Mouse (Mus musculus): ENCODE results near the gene Scamp5. TPM values are rescaled to one million over a fixed set of nuclear protein-coding genes. Genes with fewer than 3 reads are reported as not detected.
A peak's percentile ranks its signal among the peaks of the same experiment; 100 is the strongest.

Gene Scamp5
- polyA plus RNA-seq, 1 experiment from 2014 or later, result 3.5 TPM

DNA sequence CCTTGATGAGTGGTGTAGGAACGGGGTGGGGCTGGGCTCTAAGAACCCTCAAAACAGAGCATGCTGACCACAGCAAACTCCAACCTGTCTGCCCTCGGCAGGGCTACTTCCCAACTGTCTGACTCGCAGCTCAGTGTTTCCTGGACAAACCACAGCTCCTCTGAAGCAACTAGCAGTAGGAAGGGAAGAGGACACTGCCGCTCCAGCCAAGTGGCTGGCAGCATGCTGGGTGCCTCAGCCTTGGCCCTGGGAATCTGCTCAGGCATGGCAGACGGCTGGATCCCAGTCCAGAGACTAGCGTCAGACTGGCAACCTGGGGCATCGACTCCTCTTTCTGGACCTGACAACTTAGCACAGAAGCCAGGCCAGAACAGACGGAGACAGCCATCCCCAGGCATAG is 50.5 kb downstream of the Scamp5 start:
- H3K9me3 ChIP-seq (ENCODE audit: low read length), result no peaks in the 10 kb centered on the region
- no peak overlapping the region for H3K27ac ChIP-seq (ENCODE audit: low read length)
- ATAC-seq (no peak), DNase-seq (ENCODE audit: low spot score) (peak; percentile 20)
- H3K36me3 ChIP-seq (ENCODE audit: insufficient read depth, low read length), result no peaks in the 10 kb centered on the region
- WGBS, result 66% methylated on average over 8 of the region's 8 CpGs
- H3K9ac ChIP-seq (replicated peaks; ENCODE audit: low read depth), result no peak overlapping the region
- H3K4me1 ChIP-seq (ENCODE audit: insufficient read depth, low read depth, low read length), result peaks cover 14% of the 10 kb centered on the region
- no peak overlapping the region for H3K4me3 ChIP-seq (ENCODE audit: low read depth, low read length)
- TF ChIP-seq CTCF (IDR thresholded peaks at IDR 0.05) (no peak), EP300 (IDR thresholded peaks at IDR 0.05) (no peak)
- no peaks in the 10 kb centered on the region for H3K27me3 ChIP-seq (replicated peaks; ENCODE audit: insufficient read depth, low read length)
- H3K4me2 ChIP-seq (replicated peaks; ENCODE audit: low read depth, low read length), result no peak overlapping the region

- Histone ChIP-seq H3K9ac (replicated peaks; ENCODE audit: low read depth) (no peak overlapping the region), H3K4me2 (replicated peaks; ENCODE audit: low read depth, low read length) (no peak overlapping the region), H3K36me3 (ENCODE audit: insufficient read depth, low read length) (no peaks in the 10 kb centered on the region), H3K27ac (ENCODE audit: low read length) (no peak overlapping the region), H3K4me3 (ENCODE audit: low read depth, low read length) (no peak overlapping the region), H3K9me3 (ENCODE audit: low read length) (no peaks in the 10 kb centered on the region), H3K27me3 (replicated peaks; ENCODE audit: insufficient read depth, low read length) (no peaks in the 10 kb centered on the region), H3K4me1 (ENCODE audit: insufficient read depth, low read depth, low read length) (no peaks in the 10 kb centered on the region)
- ATAC-seq (no peak), DNase-seq (ENCODE audit: low spot score) (no peak)
- 87% methylated on average over 9 of the region's 9 CpGs for WGBS
- TF ChIP-seq EP300 (IDR thresholded peaks at IDR 0.05) (no peak), CTCF (IDR thresholded peaks at IDR 0.05) (no peak)
These were observed 60.5 kb downstream of the Scamp5 start for GRCm38 (mm10) chr9:57407120-57407905.

- DNase-seq (ENCODE audit: low spot score) (no peak), ATAC-seq (no peak)
- H3K4me3 ChIP-seq (ENCODE audit: low read depth, low read length), result no peak overlapping the region
- H3K9ac ChIP-seq (replicated peaks; ENCODE audit: low read depth), result no peak overlapping the region
- no peaks in the 10 kb centered on the region for H3K4me1 ChIP-seq (ENCODE audit: insufficient read depth, low read depth, low read length)
- no peak overlapping the region for H3K4me2 ChIP-seq (replicated peaks; ENCODE audit: low read depth, low read length)
- H3K27me3 ChIP-seq (replicated peaks; ENCODE audit: insufficient read depth, low read length), result no peaks in the 10 kb centered on the region
- no peak overlapping the region for H3K27ac ChIP-seq (ENCODE audit: low read length)
- TF ChIP-seq EP300 (IDR thresholded peaks at IDR 0.05) (no peak), CTCF (IDR thresholded peaks at IDR 0.05) (no peak)
- no peaks in the 10 kb centered on the region for H3K9me3 ChIP-seq (ENCODE audit: low read length)
- 84% methylated on average over 5 of the region's 5 CpGs for WGBS
- no peaks in the 10 kb centered on the region for H3K36me3 ChIP-seq (ENCODE audit: insufficient read depth, low read length)
These were observed 61.5 kb downstream of the Scamp5 start for GRCm38 (mm10) chr9:57406395-57406794.

DNA sequence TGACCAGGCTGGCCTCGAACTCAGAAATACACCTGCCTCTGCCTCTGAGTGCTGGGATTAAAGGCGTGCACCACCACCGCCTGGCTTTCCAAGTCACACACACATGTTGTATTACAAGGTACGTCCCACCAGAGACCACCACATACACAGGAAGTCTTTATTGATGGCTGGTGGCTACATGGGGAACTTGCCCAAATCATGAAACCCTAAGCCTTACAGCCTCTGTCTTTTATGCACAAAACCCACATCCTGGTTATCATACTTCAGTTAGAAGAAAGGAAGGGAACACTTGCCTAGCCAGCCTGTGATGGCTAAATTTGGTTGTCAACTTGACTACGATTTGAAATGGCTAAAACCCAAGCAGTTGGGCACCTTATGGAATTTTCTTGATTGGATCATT is 63.8 kb downstream of the Scamp5 start:
- no peak overlapping the region for H3K4me2 ChIP-seq (replicated peaks; ENCODE audit: low read depth, low read length)
- H3K36me3 ChIP-seq (ENCODE audit: insufficient read depth, low read length), result no peaks in the 10 kb centered on the region
- H3K4me3 ChIP-seq (ENCODE audit: low read depth, low read length), result no peak overlapping the region
- TF ChIP-seq CTCF (IDR thresholded peaks at IDR 0.05), result no peak
- no peak for TF ChIP-seq EP300 (IDR thresholded peaks at IDR 0.05)
- no peaks in the 10 kb centered on the region for H3K4me1 ChIP-seq (ENCODE audit: insufficient read depth, low read depth, low read length)
- WGBS, result 83% methylated on average over 5 of the region's 5 CpGs
- DNase-seq (ENCODE audit: low spot score), result no peak
- H3K27ac ChIP-seq (ENCODE audit: low read length), result no peak overlapping the region
- H3K9ac ChIP-seq (replicated peaks; ENCODE audit: low read depth), result no peak overlapping the region
- no peaks in the 10 kb centered on the region for H3K27me3 ChIP-seq (replicated peaks; ENCODE audit: insufficient read depth, low read length)
- no peaks in the 10 kb centered on the region for H3K9me3 ChIP-seq (ENCODE audit: low read length)
- ATAC-seq, result no peak

- ATAC-seq, result peak; percentile 88
- no peak overlapping the region for H3K9ac ChIP-seq (replicated peaks; ENCODE audit: low read depth)
These were observed 65.3 kb downstream of the Scamp5 start for GRCm38 (mm10) chr9:57402318-57403251.

GRCm38 (mm10) chr9:57398773-57399172 is 69.1 kb downstream of the Scamp5 start:
- Histone ChIP-seq H3K27me3 (replicated peaks; ENCODE audit: insufficient read depth, low read length) (no peaks in the 10 kb centered on the region), H3K4me1 (ENCODE audit: insufficient read depth, low read depth, low read length) (no peaks in the 10 kb centered on the region), H3K9me3 (ENCODE audit: low read length) (no peaks in the 10 kb centered on the region; the same call in 1 of the 2 replicates), H3K4me2 (replicated peaks; ENCODE audit: low read depth, low read length) (no peak overlapping the region), H3K4me3 (ENCODE audit: low read depth, low read length) (no peak overlapping the region), H3K27ac (ENCODE audit: low read length) (no peak overlapping the region), H3K9ac (replicated peaks; ENCODE audit: low read depth) (no peak overlapping the region), H3K36me3 (ENCODE audit: insufficient read depth, low read length) (no peaks in the 10 kb centered on the region)
- 100% methylated on average over 2 of the region's 2 CpGs for WGBS
- no peak for DNase-seq (ENCODE audit: low spot score)
- no peak for ATAC-seq
- TF ChIP-seq EP300 (IDR thresholded peaks at IDR 0.05), result no peak
- TF ChIP-seq CTCF (IDR thresholded peaks at IDR 0.05), result no peak

More at GRCm38 (mm10) chr9:57402318-57403251, 65.3 kb downstream of the Scamp5 start:
- no peaks in the 10 kb centered on the region for H3K4me1 ChIP-seq (ENCODE audit: insufficient read depth, low read depth, low read length)
- peak; percentile 59 for DNase-seq (ENCODE audit: low spot score)
- no peaks in the 10 kb centered on the region for H3K27me3 ChIP-seq (replicated peaks; ENCODE audit: insufficient read depth, low read length)
- no peak overlapping the region for H3K4me2 ChIP-seq (replicated peaks; ENCODE audit: low read depth, low read length)
- 62% methylated on average over 15 of the region's 15 CpGs for WGBS
- no peak overlapping the region for H3K27ac ChIP-seq (ENCODE audit: low read length)
- no peak overlapping the region for H3K4me3 ChIP-seq (ENCODE audit: low read depth, low read length)
- TF ChIP-seq CTCF (IDR thresholded peaks at IDR 0.05) (no peak), EP300 (IDR thresholded peaks at IDR 0.05) (peak; percentile 60; the same call in 1 of the 2 replicates)
- H3K36me3 ChIP-seq (ENCODE audit: insufficient read depth, low read length), result no peaks in the 10 kb centered on the region
- no peaks in the 10 kb centered on the region; the same call in 1 of the 2 replicates for H3K9me3 ChIP-seq (ENCODE audit: low read length)

Data from lung, postnatal 0 days (tissue).